ENCODE assay signal across 8 mouse cellular contexts in genomic region chr5:115118961-115119570, GRCm38 (mm10). TPM values are rescaled to one million over a fixed set of nuclear protein-coding genes. Genes with fewer than 3 reads are reported as not detected.
DNase-seq lines count a peak whose midpoint lies in the region; ATAC-seq and TF ChIP-seq lines count a peak whose summit lies in the region.

Gene Acads, minus strand, starts transcription at chr5:115119346.

- H3K9me3 ChIP-seq in embryonic facial prominence, embryonic 15.5 days (replicated peaks) = no peaks in the 10 kb centered on the region
- H3K9me3 ChIP-seq in liver, embryonic 13.5 days (replicated peaks) = no peaks in the 10 kb centered on the region
- H3K9me3 ChIP-seq in stomach, embryonic 15.5 days = no peaks in the 10 kb centered on the region

- peak within 1 kb of the TSS; percentile 62 for H3K9ac ChIP-seq in embryonic facial prominence, embryonic 15.5 days
- peak within 1 kb of the TSS; percentile 83 for H3K9ac ChIP-seq in liver, embryonic 13.5 days
- peak within 1 kb of the TSS; percentile 80 for H3K9ac ChIP-seq in stomach, embryonic 15.5 days

- H3K4me3 ChIP-seq in C2C12 (ENCODE audit: insufficient read depth, poor library complexity, severe bottlenecking) = peak within 1 kb of the TSS; percentile 53
- H3K4me3 ChIP-seq in embryonic facial prominence, embryonic 15.5 days (replicated peaks) = peak within 1 kb of the TSS; percentile 75
- peak within 1 kb of the TSS; percentile 81 for H3K4me3 ChIP-seq in liver, embryonic 13.5 days (replicated peaks)
- peak within 1 kb of the TSS; percentile 91 for H3K4me3 ChIP-seq in stomach, embryonic 15.5 days (replicated peaks)

- peaks cover 19% of the 10 kb centered on the region for H3K36me3 ChIP-seq in C2C12 (ENCODE audit: control insufficient read depth, insufficient read depth)
- peaks cover 33% of the 10 kb centered on the region for H3K36me3 ChIP-seq in embryonic facial prominence, embryonic 15.5 days
- H3K36me3 ChIP-seq in liver, embryonic 13.5 days = peaks cover 23% of the 10 kb centered on the region
- peaks cover 16% of the 10 kb centered on the region for H3K36me3 ChIP-seq in stomach, embryonic 15.5 days

- H3K79me2 ChIP-seq in C2C12 (ENCODE audit: control insufficient read depth, insufficient read depth) = peaks cover 32% of the 10 kb centered on the region

- peak; percentile 91 to 94 for DNase-seq in adrenal gland, postnatal 36 days
- DNase-seq in heart, adult 9 months (ENCODE audit: low spot score in 2 of 2) = peak; percentile 90 to 92
- peak; percentile 95 for DNase-seq in kidney, adult 9 months
- DNase-seq in liver, embryonic 13.5 days = peak; percentile 87
- peak; percentile 89 for DNase-seq in naive thymus-derived CD4-positive, alpha-beta T cell, adult 2 months (ENCODE audit: low read depth)

- peak; percentile 84 for ATAC-seq in embryonic facial prominence, embryonic 15.5 days (ENCODE audit: insufficient number of reproducible peaks, low FRiP score, low TSS enrichment, low read depth)
- peak; percentile 89 for ATAC-seq in liver, embryonic 13.5 days (ENCODE audit: low read depth)
- peak; percentile 94 for ATAC-seq in stomach, embryonic 15.5 days (ENCODE audit: insufficient read depth, low FRiP score, low read depth)

- no peak for TF ChIP-seq CTCF in C2C12 (IDR thresholded peaks at IDR 0.05; ENCODE audit: control insufficient read depth, insufficient read depth, insufficient read length)

- H3ac ChIP-seq in C2C12 (ENCODE audit: control insufficient read depth, insufficient read length, low read depth) = peak within 1 kb of the TSS; percentile 89

- under 1% methylated on average over 39 of the region's 39 CpGs for WGBS in embryonic facial prominence, embryonic 15.5 days
- WGBS in liver, embryonic 13.5 days (ENCODE audit: insufficient replicate concordance) = under 1% methylated on average over 39 of the region's 39 CpGs
- WGBS in stomach, embryonic 15.5 days = under 1% methylated on average over 39 of the region's 39 CpGs

- H3K27ac ChIP-seq in embryonic facial prominence, embryonic 15.5 days (replicated peaks) = peak within 1 kb of the TSS; percentile 56; the same call in 1 of the 2 replicates
- peak within 1 kb of the TSS; percentile 55; the same call in 1 of the 2 replicates for H3K27ac ChIP-seq in liver, embryonic 13.5 days
- peak within 1 kb of the TSS; percentile 74 for H3K27ac ChIP-seq in stomach, embryonic 15.5 days

- H3K27me3 ChIP-seq in C2C12 (ENCODE audit: control insufficient read depth, insufficient read depth, insufficient read length) = no peaks in the 10 kb centered on the region
- no peaks in the 10 kb centered on the region for H3K27me3 ChIP-seq in embryonic facial prominence, embryonic 15.5 days
- no peaks in the 10 kb centered on the region for H3K27me3 ChIP-seq in liver, embryonic 13.5 days
- no peaks in the 10 kb centered on the region for H3K27me3 ChIP-seq in stomach, embryonic 15.5 days (replicated peaks)

- no peaks in the 10 kb centered on the region for H3K4me1 ChIP-seq in embryonic facial prominence, embryonic 15.5 days
- H3K4me1 ChIP-seq in liver, embryonic 13.5 days (replicated peaks) = peaks cover 30% of the 10 kb centered on the region
- H3K4me1 ChIP-seq in stomach, embryonic 15.5 days = peaks cover 3% of the 10 kb centered on the region; the same call in 1 of the 2 replicates

- H3K4me2 ChIP-seq in embryonic facial prominence, embryonic 15.5 days (replicated peaks) = peak within 1 kb of the TSS; percentile 82
- H3K4me2 ChIP-seq in liver, embryonic 13.5 days = peak within 1 kb of the TSS; percentile 98
- H3K4me2 ChIP-seq in stomach, embryonic 15.5 days = peak within 1 kb of the TSS; percentile 87

- peaks cover 19% of the 10 kb centered on the region for H3K79me3 ChIP-seq in C2C12 (ENCODE audit: low read depth)

TF ChIP-seq in C2C12, 6 proteins besides CTCF, POLR2A, EP300 and RAD21:
- TF ChIP-seq MYOD1 (IDR thresholded peaks at IDR 0.05; ENCODE audit: control insufficient read depth, insufficient read length, low read depth) (no peak), CEBPB (IDR thresholded peaks at IDR 0.05; ENCODE audit: low read depth) (no peak), USF1 (IDR thresholded peaks at IDR 0.05; ENCODE audit: low read depth) (no peak), FOSL1 (IDR thresholded peaks at IDR 0.05; ENCODE audit: insufficient read depth, low read length, poor library complexity, severe bottlenecking) (no peak), MYOG (IDR thresholded peaks at IDR 0.05; ENCODE audit: control insufficient read depth, extremely low read depth, insufficient read length) (no peak), MAX (IDR thresholded peaks at IDR 0.05) (no peak)

RNA-seq across cellular contexts. Expression of gene Acads, which starts in this region (rescaled TPM):
- 56.9 TPM for polyA plus RNA-seq in C2C12 (2012; fragmentation: generic; extraction: Trizol)
- 100 to 1,000 TPM; 156 to 220 TPM for total RNA-seq in adrenal gland, postnatal 36 days (2021)
- 47.8 and 48.2 TPM in 2 replicates for polyA plus RNA-seq in embryonic facial prominence, embryonic 15.5 days (2015; fragmentation: Nextera tagmentation; extraction: Ambion mirVana)
- polyA plus RNA-seq in liver, embryonic 13.5 days (2015; fragmentation: Nextera tagmentation; extraction: Ambion mirVana) = 40.9 and 41.5 TPM in 2 replicates
- 64.1 and 71.1 TPM in 2 replicates for polyA plus RNA-seq in stomach, embryonic 15.5 days (2015; fragmentation: Nextera tagmentation; extraction: Ambion mirVana)

Comparison
In these comparisons a context has a peak if more than half of its experiments do, and no peak if none do; other contexts are left out.
1. Peak in every context shown above with its lines: DNase-seq, ATAC-seq, H3K4me3 ChIP-seq and H3K27ac ChIP-seq.